Mouse (Mus musculus) right cerebral cortex, postnatal 10 days (tissue): ENCODE measurements around the gene C2cd4a.
A peak's percentile ranks its signal among the peaks of the same experiment; 100 is the strongest.

Source experiments
- DNase-seq, 2 experiments: peaks; one replicate each; pipeline ENCODE4 v3.0.0; 2021; ENCODE audit warnings: low spot score in 2 of 2

C2cd4a gene

DNA sequence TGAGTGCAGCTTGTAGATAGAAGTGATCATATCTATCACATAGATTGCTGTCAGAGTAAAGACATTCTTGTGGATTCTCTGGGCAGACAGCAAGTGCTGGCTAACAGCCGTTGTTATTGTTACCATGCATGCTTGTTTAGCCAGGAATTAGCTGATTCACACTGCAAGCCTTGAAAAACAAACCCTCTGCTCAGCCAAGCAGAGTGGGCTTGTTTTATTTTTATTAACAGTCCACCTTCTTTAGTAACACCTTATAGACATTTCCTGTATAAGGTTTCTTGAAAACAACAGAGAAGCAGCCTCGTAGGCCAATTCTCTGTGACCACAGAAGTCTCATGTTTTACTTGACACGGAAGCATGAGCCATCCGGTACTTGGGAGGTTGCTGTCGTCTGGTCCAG lies 2.4 kb upstream of the C2cd4a start:
- DNase-seq = no peak

DNA sequence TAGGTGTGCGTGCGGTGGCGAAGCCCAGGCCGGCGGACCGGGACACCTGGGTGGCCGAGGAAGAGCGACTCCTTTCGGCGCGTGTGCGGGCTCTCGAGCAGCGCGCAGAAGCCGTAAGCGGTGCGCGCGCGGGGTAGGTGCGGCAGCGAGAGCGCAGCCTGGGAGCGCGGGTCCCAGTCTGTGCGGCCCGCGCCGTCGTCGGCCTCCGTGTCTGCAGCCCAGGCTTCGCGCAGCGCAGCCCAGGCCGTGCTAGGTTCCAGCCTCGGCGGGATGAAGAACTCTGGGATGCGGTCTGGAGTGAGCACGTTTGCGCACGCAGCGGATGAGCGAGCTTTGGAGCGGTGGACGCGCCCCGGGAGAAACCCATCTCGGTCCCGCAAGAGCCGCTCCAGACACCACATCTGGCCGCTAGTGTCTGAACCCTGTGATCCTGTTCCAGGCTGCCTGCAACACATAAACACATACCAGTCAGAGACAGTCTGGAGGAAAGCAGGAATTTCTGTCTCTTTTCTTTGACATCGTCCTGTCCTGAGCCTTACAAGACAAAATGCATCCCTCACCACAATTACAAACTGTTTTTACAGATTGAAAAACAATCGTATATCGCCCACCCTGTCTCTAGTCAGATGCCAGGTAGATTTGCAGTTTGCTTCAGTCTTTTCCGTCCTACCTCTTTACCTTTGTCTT lies 628 bp downstream of the C2cd4a start:
- peak in 1 of 2 experiments; percentile 37 for DNase-seq

DNA sequence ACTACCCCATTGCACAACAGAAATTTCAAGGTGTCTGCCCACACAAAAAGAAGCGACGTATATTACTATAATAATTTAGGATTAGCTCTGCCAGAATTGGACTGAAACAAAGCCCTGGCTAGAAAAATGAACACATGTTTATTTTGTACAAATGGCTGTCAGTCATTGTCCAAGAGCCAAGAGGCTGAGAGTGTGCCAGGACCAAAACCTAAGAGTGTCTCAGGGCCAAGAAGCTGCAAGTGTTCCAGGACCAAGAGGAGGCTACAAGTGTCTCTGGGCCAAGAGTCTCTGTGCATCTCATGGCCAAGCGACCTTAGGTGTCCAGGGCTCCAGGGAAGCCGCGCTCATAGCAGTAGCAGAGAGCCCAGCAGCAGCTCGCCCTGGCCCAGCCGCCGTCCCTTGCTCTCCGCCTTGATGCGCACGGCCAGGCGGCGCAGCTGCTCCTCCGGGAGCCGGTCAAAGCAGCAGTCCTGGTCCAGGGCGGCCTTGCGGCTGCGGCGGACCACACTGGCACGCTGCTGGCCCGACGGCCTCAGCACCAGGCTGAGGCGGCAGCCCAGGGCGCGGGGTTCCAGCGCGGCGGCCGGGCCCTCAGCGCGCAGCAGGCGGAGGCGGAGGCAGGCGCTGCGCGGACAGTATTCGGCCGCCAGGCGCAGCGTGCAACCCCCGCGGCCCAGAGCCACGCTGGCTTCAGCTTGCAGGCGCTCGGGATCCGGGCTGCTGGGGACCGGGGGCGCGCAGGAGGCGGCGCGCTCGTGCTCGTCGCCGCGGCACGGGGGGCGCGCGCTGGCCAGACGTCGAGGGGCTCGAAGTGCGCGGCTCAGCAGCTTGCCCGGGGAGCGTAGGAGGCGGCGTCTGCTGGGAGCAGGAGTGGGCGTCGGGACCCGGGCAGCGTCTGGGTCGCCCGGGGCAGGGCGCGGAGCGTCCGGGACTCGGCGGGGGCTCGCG lies 1.4 kb downstream of the C2cd4a start:
- DNase-seq = peak; percentile 53 to 72

DNA sequence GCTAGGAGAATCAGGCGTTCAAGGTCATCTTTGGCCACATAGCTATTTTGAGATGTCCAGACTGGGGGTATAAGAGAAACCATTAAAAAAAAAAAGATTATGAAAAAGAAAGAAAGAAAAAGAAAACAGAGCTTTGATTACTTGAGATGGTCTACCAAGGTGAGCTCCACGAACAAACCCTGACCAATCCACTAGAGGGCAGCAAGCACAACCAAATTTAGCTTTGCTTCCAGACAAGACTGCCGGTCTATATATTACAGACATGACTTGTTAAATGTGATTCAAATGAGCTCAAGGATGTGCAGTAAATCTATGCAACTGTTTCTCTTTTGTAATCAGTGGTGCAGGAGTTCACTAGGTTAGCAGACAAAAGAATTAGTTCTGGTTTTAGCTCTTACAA lies 3.9 kb downstream of the C2cd4a start:
- peak; percentile 71 to 76 for DNase-seq

DNA sequence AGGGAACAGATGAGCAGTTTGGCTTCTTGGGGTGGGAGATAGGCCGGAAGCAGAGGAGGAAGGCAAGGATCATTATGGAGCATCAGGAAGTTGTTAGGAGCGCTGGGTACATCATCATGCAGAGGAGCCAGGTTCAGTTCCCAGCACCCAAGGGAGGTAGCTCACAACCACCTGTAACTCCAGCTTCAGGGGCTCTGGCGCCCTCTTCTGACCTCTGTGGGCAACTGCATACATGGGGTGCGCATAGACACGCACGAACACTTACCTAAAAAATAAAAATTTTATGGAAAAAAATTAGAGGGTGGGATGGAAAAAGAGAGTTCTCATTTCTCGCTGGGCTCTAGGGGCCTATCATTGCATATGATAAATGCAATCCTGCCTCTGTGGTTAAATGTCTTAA lies 6.6 kb downstream of the C2cd4a start:
- DNase-seq = no peak

DNA sequence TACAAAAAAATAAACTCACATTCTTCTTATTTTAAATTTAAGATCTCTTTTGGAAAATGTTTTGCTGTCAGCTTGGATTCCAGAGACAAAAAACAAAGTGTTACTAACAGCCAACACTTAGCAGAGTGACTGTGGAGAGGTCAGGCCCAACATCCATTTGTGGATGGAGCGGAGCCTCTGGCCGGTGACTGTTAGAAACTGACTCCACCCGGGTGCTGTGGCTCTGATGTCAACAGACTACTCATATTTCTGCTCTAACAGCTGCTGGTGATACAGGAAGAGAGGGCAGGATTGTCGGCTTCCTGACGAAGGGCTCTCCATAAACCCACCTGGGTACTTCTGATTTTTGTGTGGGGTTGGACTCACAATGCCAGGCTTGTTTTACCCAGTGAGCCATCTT lies 9.0 kb downstream of the C2cd4a start:
- no peak for DNase-seq

DNA sequence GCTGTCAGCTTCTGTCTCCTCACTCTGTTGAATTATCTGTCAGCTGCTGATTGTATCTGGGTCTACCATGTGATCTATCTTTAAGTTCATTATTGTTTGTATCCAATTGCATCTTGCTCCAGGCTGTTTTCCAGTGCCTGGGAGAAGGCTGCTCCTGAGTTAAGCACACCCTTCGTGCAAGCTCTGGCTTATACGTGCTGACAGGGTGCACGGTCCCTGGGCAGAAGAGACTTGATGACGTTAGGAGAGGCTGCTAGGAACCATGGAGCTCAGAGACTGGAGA lies 13.5 kb downstream of the C2cd4a start:
- no peak for DNase-seq

DNA sequence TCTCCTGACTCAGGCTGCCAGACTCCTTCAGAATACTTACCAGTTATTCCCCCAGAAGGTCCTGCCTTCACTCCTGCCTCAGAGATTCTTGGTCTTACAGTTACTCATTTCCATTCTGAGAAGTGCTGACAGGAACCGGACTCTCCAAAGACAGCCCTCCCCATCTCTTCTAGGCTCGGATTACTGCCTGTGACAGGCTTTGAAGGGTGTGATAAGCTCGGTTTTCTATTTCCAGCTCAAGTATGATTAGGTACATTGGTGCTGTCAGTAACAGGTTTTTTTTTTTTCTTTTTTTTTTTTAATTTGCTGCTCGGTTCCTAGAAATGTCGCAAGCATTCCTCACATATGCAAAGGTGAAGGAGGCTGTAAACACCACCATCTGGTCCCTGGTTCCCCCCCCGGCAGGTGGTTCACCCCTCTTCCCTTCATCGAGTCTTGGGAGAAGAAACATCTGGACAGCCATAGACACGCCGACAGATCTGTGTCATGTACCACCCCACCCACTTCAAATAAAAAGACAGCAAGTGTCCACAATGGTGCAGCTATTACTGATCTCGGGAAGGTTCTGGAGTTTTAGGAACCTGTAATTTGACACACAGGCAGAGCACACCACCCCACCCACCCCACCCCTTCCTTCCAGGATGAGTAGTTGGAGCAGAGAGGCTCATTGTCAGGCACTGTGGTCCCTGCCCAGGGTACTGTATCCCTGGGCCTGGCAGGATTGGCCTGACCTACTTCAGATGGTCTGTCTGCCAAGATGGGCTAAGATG lies 14.0 kb downstream of the C2cd4a start:
- DNase-seq = peak in 1 of 2 experiments; percentile 44

DNA sequence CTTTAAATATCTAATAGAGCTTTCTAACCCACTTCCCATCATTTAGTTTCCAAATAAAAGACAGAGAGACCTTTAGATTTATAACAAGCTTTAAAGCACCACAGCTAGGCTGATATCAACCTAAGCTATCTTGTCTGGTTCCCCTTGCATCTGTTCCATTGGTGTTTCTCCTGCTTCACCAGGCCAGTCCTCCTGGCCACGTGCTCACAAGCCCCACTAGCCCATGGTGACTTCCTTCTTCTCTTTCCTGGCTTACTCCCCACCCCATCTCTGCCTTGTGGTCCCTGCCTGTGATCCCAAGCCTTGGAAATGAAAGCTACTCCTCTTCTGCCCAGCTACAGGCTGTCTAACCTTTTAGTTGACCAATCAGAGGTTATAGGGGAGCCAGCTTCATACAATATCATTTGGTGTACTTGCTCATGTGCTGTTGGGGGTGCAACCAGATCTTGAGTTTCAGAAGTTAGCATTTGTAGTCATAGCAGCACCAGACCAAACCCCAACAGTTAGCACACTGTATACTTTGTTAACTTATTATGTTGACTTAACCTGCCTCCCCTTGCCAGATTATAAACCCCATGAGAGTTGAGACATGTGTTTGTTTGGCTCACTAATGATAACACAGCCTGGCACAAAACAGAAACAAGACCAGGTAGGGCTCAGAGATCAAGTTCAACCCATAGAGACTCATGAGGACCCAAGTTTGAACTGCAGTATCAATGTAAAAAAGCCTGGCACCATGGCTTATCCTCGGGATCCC lies 15.8 kb downstream of the C2cd4a start:
- no peak for DNase-seq

DNA sequence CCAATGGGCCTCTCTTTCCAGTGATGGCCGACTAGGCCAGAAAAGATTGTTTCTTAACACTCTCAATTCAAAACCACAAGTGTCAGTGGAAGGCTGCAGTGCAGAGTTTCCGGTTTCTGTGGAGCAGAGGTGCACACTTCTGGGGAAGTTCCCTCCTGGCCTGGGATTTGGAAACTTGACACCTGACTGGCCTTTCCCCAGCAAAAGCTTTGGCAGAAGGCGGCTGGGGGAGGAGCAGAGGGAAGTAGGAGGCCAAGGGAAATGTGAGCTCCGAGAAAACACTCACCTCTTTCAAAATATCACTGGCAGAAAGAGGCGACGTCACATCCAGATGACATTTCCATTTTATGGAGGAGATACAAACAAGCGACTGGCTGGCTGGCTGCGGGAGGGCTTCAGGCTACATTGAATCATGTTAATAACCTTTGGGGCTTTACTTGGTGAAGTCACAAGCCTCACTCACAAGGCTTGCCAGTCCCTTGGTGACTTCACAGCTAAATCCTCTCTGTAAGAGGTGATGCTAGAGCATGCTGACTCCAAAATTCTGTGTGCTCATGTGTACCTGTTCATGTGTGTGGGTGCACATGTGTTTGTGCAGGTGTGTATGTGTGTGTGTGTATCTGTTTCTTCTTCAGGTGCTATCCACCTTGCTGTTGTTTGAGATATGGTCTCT lies 18.3 kb downstream of the C2cd4a start:
- no peak for DNase-seq

DNA sequence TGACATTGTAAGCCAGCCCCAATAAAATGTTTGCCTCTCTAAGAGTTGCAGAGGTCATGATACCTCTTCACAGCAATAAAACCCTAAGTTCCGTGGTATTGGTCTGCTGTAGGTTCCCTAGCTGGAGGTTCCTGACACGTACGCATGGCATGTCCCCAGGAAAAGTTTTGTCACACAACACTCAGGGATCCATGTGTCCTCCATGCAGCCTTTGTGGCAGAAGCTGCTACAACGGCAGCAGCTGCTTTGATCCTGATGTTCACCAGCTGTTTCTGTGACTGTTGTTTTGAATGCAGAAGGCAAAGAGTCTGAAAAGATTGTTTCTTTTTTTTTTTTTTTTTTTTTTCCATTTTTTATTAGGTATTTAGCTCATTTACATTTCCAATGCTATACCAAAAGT lies 19.0 kb downstream of the C2cd4a start:
- no peak for DNase-seq

DNA sequence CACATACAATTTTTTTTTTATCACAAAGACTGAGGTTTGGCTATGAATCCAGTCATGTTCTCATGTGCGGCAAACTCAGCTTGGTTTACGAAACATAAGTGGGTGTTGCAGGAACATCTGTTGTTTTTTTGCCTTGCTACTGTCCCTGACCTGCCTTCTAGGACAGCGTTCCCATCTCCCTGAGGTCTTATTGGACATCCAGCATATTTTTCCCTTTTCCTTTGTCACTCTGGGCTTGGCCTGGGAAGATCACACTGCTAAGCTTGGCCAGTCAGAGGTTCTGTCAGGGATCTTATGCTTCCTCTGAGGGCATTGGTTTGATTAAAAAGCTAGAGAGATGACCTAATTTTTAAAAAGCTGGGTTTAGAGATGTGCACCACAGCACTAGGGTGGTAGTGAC lies 21.0 kb downstream of the C2cd4a start:
- no peak for DNase-seq

DNA sequence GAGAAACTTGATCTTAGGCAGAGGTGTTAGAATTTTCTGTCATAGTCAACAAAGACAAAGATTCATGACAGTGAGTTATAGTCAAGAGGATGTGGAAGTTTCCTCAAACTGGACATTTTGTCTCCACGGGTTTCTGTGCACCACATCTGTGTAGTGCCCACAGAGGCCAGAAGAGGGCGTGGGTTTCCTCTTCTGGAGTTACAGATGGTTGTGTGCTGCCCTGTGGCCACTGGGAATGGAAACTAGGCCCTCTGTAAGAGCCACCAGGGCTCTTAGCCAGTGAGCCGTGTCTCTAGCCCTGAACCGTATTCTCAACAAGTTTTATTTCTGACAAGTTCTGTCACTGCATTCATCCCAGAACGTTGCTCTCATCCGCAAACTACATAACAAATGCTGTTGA lies 21.6 kb downstream of the C2cd4a start:
- DNase-seq = no peak

DNA sequence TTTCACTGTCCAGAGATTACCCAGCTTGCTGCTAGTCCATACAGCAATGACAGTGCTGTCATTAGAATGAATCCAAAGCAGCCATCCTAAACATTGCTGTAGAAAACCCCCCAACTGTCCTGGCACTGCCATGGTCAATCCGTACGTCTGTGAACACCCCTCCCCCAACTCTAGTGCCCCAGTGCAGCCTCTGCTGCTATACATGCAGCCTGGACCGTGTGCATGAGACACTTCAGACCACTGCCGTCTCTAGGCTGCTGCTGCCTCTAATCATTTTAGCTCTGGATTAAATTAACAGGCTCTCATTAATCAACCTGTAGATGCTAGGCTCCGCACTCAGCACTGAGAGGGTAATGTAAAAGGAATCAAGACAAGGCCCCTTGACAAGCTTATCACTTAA lies 25.1 kb downstream of the C2cd4a start:
- DNase-seq = no peak

DNA sequence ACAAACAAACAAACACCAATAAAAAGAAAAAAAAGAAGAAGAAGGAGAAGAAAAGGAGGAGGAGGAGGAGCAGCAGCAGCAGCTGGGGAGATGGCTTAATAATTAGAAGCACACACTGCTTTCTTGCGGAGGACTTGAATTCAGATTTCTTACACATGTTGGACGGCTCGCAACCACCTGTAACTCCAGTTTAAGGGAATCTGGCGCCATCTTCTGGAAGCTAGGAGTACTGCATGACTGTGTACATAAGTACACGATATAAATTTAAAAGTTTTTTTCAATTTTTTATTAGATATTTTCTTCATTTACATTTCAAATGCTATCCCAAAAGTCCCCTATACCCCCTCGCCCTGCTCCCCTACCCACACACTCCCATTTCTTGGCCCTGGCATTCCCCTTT lies 29.9 kb downstream of the C2cd4a start:
- peak; percentile 42 to 59 for DNase-seq

DNA sequence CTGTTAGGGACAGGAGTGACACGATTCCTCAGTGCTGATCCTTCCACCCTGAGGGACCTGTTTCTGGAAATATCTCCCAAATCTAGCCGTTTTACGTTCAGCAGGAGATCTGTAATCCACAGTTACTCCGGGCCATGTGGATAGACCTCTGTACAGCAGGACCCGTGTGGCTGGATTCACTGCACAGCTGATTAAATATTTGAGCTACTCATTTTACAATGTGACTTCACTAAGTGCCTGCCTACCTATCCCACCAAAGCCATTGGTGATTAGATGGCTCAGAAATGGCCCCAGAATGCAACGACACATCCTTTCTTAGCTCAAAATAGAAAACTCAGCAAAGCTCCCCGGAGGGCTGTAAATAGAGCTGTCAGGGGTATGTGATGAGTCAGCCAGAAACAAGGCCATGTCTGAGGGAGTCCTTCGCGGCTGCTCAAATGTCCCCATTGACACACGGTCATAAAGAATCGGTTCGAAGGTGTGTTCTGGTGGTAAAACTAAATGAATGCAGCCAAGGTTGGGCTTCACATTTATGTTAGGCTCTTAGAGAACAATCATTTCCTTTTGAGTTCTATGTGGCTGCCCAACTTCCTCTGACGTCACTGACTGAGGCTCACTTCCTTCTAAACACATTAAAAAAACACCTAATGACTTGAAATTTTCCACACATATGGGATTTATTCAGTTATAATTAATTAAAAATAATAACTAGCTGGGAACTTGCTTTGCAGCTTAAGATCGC lies 32.9 kb downstream of the C2cd4a start:
- DNase-seq = no peak

DNA sequence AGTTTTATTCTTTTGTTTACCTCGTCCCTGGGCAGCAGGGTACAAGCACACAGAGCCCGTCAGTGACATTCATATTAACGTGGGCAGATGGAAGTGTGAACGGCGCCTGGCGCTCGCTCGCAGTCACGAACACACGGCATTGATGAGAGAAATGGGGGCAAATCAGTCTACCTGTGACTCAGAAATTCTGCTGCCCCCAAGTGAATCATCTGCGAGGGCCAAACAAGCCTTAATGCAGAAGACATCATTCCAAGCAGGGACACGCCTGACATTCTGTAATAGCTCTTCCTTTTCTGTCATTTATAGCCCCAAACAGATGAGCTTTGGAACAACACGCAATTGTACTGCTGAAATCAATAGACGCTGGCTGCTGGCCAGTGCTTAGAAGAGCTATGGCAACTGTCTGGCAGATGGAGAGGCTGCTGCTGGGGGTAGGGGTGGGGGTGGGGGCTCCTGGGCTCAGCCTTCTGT lies 36.9 kb downstream of the C2cd4a start:
- DNase-seq = peak; percentile 79 to 84

DNA sequence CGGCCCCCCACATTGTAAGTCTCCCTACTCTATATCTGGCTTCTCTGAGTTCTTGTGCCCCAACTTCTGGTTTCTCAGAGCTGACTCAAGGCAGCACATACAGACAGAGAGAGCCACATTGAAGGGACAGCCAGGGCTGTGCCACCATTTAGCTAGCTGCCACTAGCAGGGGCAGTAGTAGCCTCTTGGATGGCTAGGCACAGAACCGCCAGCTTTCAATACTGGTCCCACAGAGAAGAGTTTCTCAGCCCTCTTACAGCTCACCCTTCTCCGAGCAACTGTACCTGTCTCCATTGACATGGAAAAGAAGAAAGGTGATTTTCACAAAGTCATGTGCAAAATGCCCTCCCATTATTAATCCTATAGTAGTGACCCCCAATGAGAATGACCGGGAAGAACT lies 37.5 kb downstream of the C2cd4a start:
- DNase-seq = no peak

DNA sequence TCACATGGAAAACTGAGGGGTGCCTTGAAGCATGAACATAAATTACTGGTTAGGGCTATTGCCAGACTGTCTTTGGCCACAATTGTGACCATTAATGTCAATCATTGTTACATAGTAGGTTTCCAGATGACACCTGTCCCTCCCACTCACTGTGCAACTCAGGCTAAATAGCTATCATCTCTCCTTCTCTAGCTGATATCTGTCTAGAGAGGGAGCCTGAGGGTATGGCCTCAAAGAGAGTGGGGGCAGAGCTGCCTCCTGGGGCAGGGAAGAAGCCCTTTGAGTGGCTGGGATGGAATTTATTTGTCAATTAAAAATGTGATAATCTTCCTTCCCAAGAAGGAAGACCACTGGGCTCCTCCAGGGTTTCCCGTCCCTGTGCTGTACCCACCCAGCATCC lies 37.9 kb downstream of the C2cd4a start:
- DNase-seq = no peak

DNA sequence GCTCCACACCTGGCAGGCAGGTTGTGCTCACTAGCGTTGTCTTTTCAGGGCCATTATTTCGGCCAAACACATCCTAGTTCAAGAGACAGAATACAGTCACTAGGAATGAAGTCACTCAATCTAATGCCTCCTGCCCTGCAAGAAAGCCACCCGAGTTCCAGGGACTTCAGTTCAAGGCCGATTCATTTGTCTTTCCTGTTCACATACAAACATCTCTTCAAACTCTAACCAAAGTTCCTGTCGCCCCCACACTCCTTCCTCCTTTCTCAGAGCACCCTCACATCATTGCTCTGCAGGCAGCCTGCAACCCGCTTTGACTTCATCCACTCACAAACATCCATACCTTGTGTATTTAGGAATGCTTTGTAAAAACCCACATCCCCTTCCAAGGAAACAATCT lies 38.6 kb downstream of the C2cd4a start:
- DNase-seq = no peak

DNA sequence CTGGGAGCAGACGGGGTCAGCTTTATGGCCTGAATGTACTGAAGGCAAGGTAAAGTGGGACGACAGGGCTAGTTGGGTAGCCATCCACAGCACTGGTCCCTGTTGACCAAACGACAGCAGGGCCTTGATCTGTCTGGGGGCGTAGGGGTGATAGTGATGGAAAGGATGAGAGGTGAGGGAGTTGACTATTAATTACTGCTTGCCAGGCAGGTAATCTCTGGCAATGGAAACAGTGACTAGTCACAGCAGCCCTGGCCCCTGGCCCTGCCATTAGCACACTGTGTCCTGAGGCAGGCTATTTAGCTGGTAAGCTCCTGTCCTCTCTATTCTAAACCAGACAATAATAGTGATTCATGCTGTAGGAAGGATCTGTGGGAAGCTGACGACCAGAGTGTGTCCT lies 39.7 kb downstream of the C2cd4a start:
- no peak for DNase-seq
